Mouse (Mus musculus): Measurements from ENCODE around the gene Rnf152. TPM values are rescaled to one million over a fixed set of nuclear protein-coding genes. Genes with fewer than 3 reads are reported as not detected.

The Rnf152 gene
- polyA plus RNA-seq, 1 experiment from 2014 or later = 0.53 TPM

GRCm38 (mm10) chr1:105291859-105292258 is 64.7 kb downstream of the Rnf152 start:
- Histone ChIP-seq H3K27me3 (ENCODE audit: control insufficient read depth, insufficient read depth, low read length) (no peaks in the 10 kb centered on the region), H3K4me1 (ENCODE audit: control insufficient read depth, insufficient read depth, low read length) (no peaks in the 10 kb centered on the region), H3K4me2 (ENCODE audit: low read depth, low read length) (no peak overlapping the region), H3K9me3 (replicated peaks; ENCODE audit: control insufficient read depth, low read length) (no peaks in the 10 kb centered on the region), H3K9ac (replicated peaks; ENCODE audit: low read length) (no peak overlapping the region), H3K36me3 (replicated peaks; ENCODE audit: control insufficient read depth, insufficient read depth, low read depth, low read length) (no peaks in the 10 kb centered on the region), H3K27ac (replicated peaks; ENCODE audit: low read depth, low read length) (no peak overlapping the region), H3K4me3 (ENCODE audit: low read depth, low read length) (no peak overlapping the region)
- DNase-seq (ENCODE audit: low spot score) = no peak
- no peak for ATAC-seq (replicated peaks; ENCODE audit: insufficient number of reproducible peaks, low FRiP score, low TSS enrichment, low read depth)
- 83% methylated on average over 2 of the region's 2 CpGs for WGBS

- Histone ChIP-seq H3K36me3 (replicated peaks; ENCODE audit: control insufficient read depth, insufficient read depth, low read depth, low read length) (no peaks in the 10 kb centered on the region), H3K27me3 (ENCODE audit: control insufficient read depth, insufficient read depth, low read length) (no peaks in the 10 kb centered on the region), H3K4me1 (ENCODE audit: control insufficient read depth, insufficient read depth, low read length) (no peaks in the 10 kb centered on the region), H3K4me2 (ENCODE audit: low read depth, low read length) (no peak overlapping the region), H3K27ac (replicated peaks; ENCODE audit: low read depth, low read length) (no peak overlapping the region), H3K9ac (replicated peaks; ENCODE audit: low read length) (no peak overlapping the region), H3K4me3 (ENCODE audit: low read depth, low read length) (no peak overlapping the region), H3K9me3 (replicated peaks; ENCODE audit: control insufficient read depth, low read length) (no peaks in the 10 kb centered on the region)
- ATAC-seq (replicated peaks; ENCODE audit: insufficient number of reproducible peaks, low FRiP score, low TSS enrichment, low read depth) (no peak), DNase-seq (ENCODE audit: low spot score) (no peak)
- 78% methylated on average over 4 of the region's 4 CpGs for WGBS
These were observed 69.0 kb downstream of the Rnf152 start for GRCm38 (mm10) chr1:105287536-105287935.

- WGBS = 80% methylated on average over 5 of the region's 5 CpGs
- no peaks in the 10 kb centered on the region for H3K4me1 ChIP-seq (ENCODE audit: control insufficient read depth, insufficient read depth, low read length)
- H3K4me2 ChIP-seq (ENCODE audit: low read depth, low read length) = no peak overlapping the region
- no peak overlapping the region for H3K27ac ChIP-seq (replicated peaks; ENCODE audit: low read depth, low read length)
- H3K36me3 ChIP-seq (replicated peaks; ENCODE audit: control insufficient read depth, insufficient read depth, low read depth, low read length) = no peaks in the 10 kb centered on the region
- ATAC-seq (replicated peaks; ENCODE audit: insufficient number of reproducible peaks, low FRiP score, low TSS enrichment, low read depth) (no peak), DNase-seq (ENCODE audit: low spot score) (no peak)
- no peak overlapping the region for H3K9ac ChIP-seq (replicated peaks; ENCODE audit: low read length)
- H3K27me3 ChIP-seq (ENCODE audit: control insufficient read depth, insufficient read depth, low read length) = no peaks in the 10 kb centered on the region
- no peaks in the 10 kb centered on the region for H3K9me3 ChIP-seq (replicated peaks; ENCODE audit: control insufficient read depth, low read length)
- H3K4me3 ChIP-seq (ENCODE audit: low read depth, low read length) = no peak overlapping the region
These were observed 69.6 kb downstream of the Rnf152 start for GRCm38 (mm10) chr1:105286906-105287305.

GRCm38 (mm10) chr1:105285001-105285400 is 71.5 kb downstream of the Rnf152 start:
- no peaks in the 10 kb centered on the region for H3K9me3 ChIP-seq (replicated peaks; ENCODE audit: control insufficient read depth, low read length)
- H3K27me3 ChIP-seq (ENCODE audit: control insufficient read depth, insufficient read depth, low read length) = no peaks in the 10 kb centered on the region
- no peaks in the 10 kb centered on the region for H3K4me1 ChIP-seq (ENCODE audit: control insufficient read depth, insufficient read depth, low read length)
- DNase-seq (ENCODE audit: low spot score) (no peak), ATAC-seq (replicated peaks; ENCODE audit: insufficient number of reproducible peaks, low FRiP score, low TSS enrichment, low read depth) (no peak)
- H3K4me2 ChIP-seq (ENCODE audit: low read depth, low read length) = no peak overlapping the region
- H3K36me3 ChIP-seq (replicated peaks; ENCODE audit: control insufficient read depth, insufficient read depth, low read depth, low read length) = no peaks in the 10 kb centered on the region
- 91% methylated on average over 4 of the region's 4 CpGs for WGBS
- H3K4me3 ChIP-seq (ENCODE audit: low read depth, low read length) = no peak overlapping the region
- H3K27ac ChIP-seq (replicated peaks; ENCODE audit: low read depth, low read length) = no peak overlapping the region
- no peak overlapping the region for H3K9ac ChIP-seq (replicated peaks; ENCODE audit: low read length)

- Histone ChIP-seq H3K4me3 (ENCODE audit: low read depth, low read length) (no peak overlapping the region), H3K27me3 (ENCODE audit: control insufficient read depth, insufficient read depth, low read length) (no peaks in the 10 kb centered on the region), H3K27ac (replicated peaks; ENCODE audit: low read depth, low read length) (no peak overlapping the region), H3K9ac (replicated peaks; ENCODE audit: low read length) (no peak overlapping the region), H3K36me3 (replicated peaks; ENCODE audit: control insufficient read depth, insufficient read depth, low read depth, low read length) (no peaks in the 10 kb centered on the region), H3K4me1 (ENCODE audit: control insufficient read depth, insufficient read depth, low read length) (no peaks in the 10 kb centered on the region), H3K9me3 (replicated peaks; ENCODE audit: control insufficient read depth, low read length) (no peaks in the 10 kb centered on the region), H3K4me2 (ENCODE audit: low read depth, low read length) (no peak overlapping the region)
- 72% methylated on average over 8 of the region's 8 CpGs for WGBS
- ATAC-seq (replicated peaks; ENCODE audit: insufficient number of reproducible peaks, low FRiP score, low TSS enrichment, low read depth) (no peak), DNase-seq (ENCODE audit: low spot score) (no peak)
These were observed 72.4 kb downstream of the Rnf152 start for GRCm38 (mm10) chr1:105284116-105284515.

- no peaks in the 10 kb centered on the region for H3K36me3 ChIP-seq (replicated peaks; ENCODE audit: control insufficient read depth, insufficient read depth, low read depth, low read length)
- no peaks in the 10 kb centered on the region for H3K4me1 ChIP-seq (ENCODE audit: control insufficient read depth, insufficient read depth, low read length)
- no peaks in the 10 kb centered on the region for H3K27me3 ChIP-seq (ENCODE audit: control insufficient read depth, insufficient read depth, low read length)
- WGBS = 66% methylated on average over 3 of the region's 3 CpGs
- H3K9me3 ChIP-seq (replicated peaks; ENCODE audit: control insufficient read depth, low read length) = no peaks in the 10 kb centered on the region
- no peak for DNase-seq (ENCODE audit: low spot score)
- H3K27ac ChIP-seq (replicated peaks; ENCODE audit: low read depth, low read length) = no peak overlapping the region
- ATAC-seq (replicated peaks; ENCODE audit: insufficient number of reproducible peaks, low FRiP score, low TSS enrichment, low read depth) = no peak
- H3K4me2 ChIP-seq (ENCODE audit: low read depth, low read length) = no peak overlapping the region
- H3K9ac ChIP-seq (replicated peaks; ENCODE audit: low read length) = no peak overlapping the region
- H3K4me3 ChIP-seq (ENCODE audit: low read depth, low read length) = no peak overlapping the region
These were observed 75.2 kb downstream of the Rnf152 start for GRCm38 (mm10) chr1:105281277-105281676.

- WGBS = 67% methylated on average over 2 of the region's 2 CpGs
- H3K4me1 ChIP-seq (ENCODE audit: control insufficient read depth, insufficient read depth, low read length) = no peaks in the 10 kb centered on the region
- ATAC-seq (replicated peaks; ENCODE audit: insufficient number of reproducible peaks, low FRiP score, low TSS enrichment, low read depth) (no peak), DNase-seq (ENCODE audit: low spot score) (no peak)
- no peak overlapping the region for H3K4me2 ChIP-seq (ENCODE audit: low read depth, low read length)
- no peaks in the 10 kb centered on the region for H3K36me3 ChIP-seq (replicated peaks; ENCODE audit: control insufficient read depth, insufficient read depth, low read depth, low read length)
- no peak overlapping the region for H3K27ac ChIP-seq (replicated peaks; ENCODE audit: low read depth, low read length)
- H3K9me3 ChIP-seq (replicated peaks; ENCODE audit: control insufficient read depth, low read length) = no peaks in the 10 kb centered on the region
- H3K9ac ChIP-seq (replicated peaks; ENCODE audit: low read length) = no peak overlapping the region
- H3K4me3 ChIP-seq (ENCODE audit: low read depth, low read length) = no peak overlapping the region
- H3K27me3 ChIP-seq (ENCODE audit: control insufficient read depth, insufficient read depth, low read length) = no peaks in the 10 kb centered on the region
These were observed 76.3 kb downstream of the Rnf152 start for GRCm38 (mm10) chr1:105280160-105280559.

GRCm38 (mm10) chr1:105274500-105275194 is 81.9 kb downstream of the Rnf152 start:
- ATAC-seq (replicated peaks; ENCODE audit: insufficient number of reproducible peaks, low FRiP score, low TSS enrichment, low read depth) = no peak
- Histone ChIP-seq H3K4me2 (ENCODE audit: low read depth, low read length) (no peak overlapping the region), H3K27ac (replicated peaks; ENCODE audit: low read depth, low read length) (no peak overlapping the region), H3K4me3 (ENCODE audit: low read depth, low read length) (no peak overlapping the region), H3K4me1 (ENCODE audit: control insufficient read depth, insufficient read depth, low read length) (no peaks in the 10 kb centered on the region), H3K9me3 (replicated peaks; ENCODE audit: control insufficient read depth, low read length) (no peaks in the 10 kb centered on the region), H3K36me3 (replicated peaks; ENCODE audit: control insufficient read depth, insufficient read depth, low read depth, low read length) (no peaks in the 10 kb centered on the region), H3K9ac (replicated peaks; ENCODE audit: low read length) (no peak overlapping the region), H3K27me3 (ENCODE audit: control insufficient read depth, insufficient read depth, low read length) (no peaks in the 10 kb centered on the region)
- DNase-seq (ENCODE audit: low spot score) = no peak
- WGBS = 85% methylated on average over 3 of the region's 3 CpGs

Measured in embryonic facial prominence, embryonic 11.5 days (tissue).